Mouse (Mus musculus) granulocyte monocyte progenitor cell, adult 5-6 weeks (primary cell): ENCODE data around the gene Smim10l2a. TPM values are rescaled to one million over a fixed set of nuclear protein-coding genes. Genes with fewer than 3 reads are reported as not detected.

Experiments used
- ATAC-seq: replicated peaks from 2 replicates; pipeline ENCODE4 v1.8.0; 2016; ENCODE audit warnings: mild to moderate bottlenecking, moderate TSS enrichment, inconsistent platforms; ENCODE audit not compliant: poor library complexity, severe bottlenecking
- total RNA-seq, 2 experiments: library from RNA; stranded (forward) in 1 of 2; stranded (reverse) in 1 of 2; fragments of 200-712, 200-1000 nt in 1 of 2; fragments of >200 nt in 1 of 2; fragmentation: Nextera tagmentation in 1 of 2; gene quantifications; 2 replicates each; pipeline ENCODE4 v1.2.3; 2014 to 2017

The Smim10l2a gene
- total RNA-seq (2014; fragmentation: Nextera tagmentation) = 1.2 TPM in 2 replicates
- 0.46 and 0.82 TPM in 2 replicates for total RNA-seq (2017)

- ATAC-seq = peak; percentile 94
Observed at GRCm38 (mm10) chrX:56374431-56375128, at the start of gene Smim10l2a. Gene Smim10l2a (plus strand): TSS chrX:56374586.

DNA sequence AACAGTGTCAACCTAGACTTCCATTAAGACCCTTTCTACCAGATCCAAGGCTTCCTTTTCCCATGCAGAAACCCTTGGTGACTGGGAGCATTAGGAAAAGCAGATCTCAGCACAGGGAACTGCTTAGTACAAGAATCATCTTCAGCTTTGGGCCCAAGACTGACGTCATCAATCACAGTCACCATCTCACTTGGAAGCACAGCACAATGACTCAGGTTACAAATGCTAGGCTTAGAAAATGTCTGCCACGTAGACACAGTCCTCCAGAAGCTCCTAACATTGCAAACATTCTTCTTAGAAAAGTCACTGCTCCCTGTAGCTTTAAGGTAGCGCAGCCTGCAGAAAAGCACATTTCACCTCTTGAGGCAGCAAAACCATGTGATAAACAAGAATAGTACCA, 42.3 kb upstream of the Smim10l2a start:
- ATAC-seq = no peak

DNA sequence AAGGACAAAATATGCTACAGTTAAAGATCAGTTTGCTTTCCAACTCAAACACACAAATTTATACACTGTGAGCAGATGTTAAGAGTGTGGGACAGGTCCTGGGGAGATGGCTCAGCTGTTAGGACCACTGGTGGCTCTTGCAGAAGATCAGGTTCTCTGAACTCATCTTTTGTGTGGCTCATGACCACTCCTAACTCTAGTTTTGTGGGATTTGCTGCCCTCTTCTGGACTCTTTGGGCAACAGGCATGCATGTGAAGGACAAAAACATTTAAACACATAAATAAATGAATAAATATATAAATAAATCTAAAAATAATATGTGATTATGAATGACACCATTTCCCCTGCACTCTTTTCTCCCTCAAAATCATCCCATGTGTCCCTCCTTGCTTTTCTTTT, 34.1 kb upstream of the Smim10l2a start:
- peak; percentile 69 for ATAC-seq

DNA sequence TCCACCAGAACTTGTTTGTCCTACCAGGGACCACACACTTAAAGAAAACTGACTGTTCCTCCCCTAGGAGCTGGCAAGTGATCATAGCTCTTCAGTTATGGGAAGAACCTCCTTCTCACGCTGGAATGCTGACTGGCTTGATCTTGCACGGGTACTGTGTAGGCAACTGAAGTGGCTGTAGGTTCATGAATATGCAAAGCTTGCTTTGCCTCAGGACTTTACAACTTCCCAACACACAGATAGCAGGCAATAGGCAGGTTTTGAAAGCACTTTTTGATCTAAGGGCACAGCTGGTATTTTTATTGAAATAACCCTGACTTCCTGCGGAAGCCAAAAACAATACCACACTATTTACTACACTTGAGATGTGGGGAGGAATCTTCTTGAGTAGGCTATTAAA, 31.5 kb upstream of the Smim10l2a start:
- no peak for ATAC-seq

GRCm38 (mm10) chrX:56346176-56346931, 28.0 kb upstream of the Smim10l2a start, which contains the start of gene Zfp449:
Gene Zfp449 (plus strand): TSS chrX:56346400.
- peak; percentile 100 for ATAC-seq

DNA sequence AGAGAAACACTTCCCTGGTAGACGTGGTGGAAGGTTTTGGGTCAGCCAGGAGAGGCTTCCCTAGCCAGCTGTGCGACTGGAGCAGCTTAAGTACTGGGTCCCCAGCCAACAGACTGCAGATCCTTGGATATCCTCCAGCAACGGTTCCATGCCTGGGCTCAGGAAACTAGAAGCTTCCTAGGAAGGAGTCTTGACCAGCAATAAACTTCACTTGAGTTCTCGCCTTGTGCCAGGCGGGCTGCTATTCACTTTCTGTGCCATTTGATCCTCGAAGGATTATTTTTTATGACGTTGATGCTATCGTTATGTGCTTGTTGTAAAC, 27.5 kb upstream of the Smim10l2a start:
- no peak for ATAC-seq

GRCm38 (mm10) chrX:56380852-56381251, 6.5 kb downstream of the Smim10l2a start:
- ATAC-seq = no peak

DNA sequence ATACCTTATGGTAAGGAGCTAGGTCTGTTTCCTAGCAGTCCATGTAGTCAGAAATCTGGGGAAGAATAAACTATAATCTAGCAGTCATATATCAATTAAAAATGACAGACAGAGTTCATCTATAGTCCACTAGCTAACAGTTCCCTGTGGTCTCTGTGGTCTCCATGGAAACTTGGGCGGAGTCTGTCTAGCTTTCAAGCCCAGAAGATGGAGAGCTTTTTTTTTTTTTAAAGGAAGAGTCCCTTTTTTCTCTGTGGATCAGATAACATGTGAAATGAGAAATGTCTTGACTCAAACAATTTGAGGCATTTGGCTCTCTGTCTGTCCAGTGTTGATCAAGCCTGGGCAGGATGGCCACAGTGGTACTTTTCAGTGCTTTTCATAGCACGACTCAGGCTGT, 9.8 kb downstream of the Smim10l2a start:
- no peak for ATAC-seq

GRCm38 (mm10) chrX:56404646-56405045, 30.3 kb downstream of the Smim10l2a start:
- peak; percentile 78 for ATAC-seq

GRCm38 (mm10) chrX:56405482-56405881, 31.1 kb downstream of the Smim10l2a start:
- no peak for ATAC-seq

DNA sequence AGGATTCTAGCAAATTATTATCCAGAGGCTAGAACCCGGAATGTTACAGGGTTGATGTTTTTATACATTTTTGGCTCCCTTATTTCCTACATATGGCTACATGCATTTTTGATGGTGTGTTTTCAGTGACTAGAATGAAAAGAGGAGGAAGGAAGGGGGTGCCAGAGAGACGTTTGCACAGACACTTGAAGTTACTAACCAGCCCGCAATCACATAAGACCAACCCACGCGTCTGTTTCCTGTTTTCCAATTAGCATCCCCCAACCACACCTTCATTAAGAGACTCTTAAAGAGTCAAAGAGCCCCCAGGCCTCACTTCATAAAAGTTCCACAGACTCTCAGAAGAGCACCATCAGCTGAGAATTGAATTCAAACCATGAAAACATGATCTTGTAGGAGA, 31.7 kb downstream of the Smim10l2a start:
- peak; percentile 37; the same call in 1 of the 2 replicates for ATAC-seq

DNA sequence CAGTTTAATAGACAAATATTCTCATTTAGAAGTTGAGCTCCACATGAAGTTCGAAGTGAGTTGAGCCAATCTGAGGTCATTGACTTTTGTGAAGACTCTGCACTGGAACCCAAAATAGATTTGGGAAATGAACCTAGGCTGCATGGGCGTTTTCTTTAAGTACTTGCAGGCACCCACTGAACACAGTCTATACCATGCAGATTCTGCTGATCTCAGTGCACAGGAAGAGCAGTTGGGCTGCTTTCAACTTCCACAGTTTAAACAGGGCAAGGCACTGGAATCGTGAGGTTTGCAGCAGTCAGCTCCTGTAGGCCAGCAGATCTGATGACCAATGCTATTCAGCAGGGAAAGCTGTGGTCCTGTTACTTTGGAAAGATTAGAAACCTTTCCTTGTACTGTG, 41.9 kb downstream of the Smim10l2a start:
- peak; percentile 50 for ATAC-seq

DNA sequence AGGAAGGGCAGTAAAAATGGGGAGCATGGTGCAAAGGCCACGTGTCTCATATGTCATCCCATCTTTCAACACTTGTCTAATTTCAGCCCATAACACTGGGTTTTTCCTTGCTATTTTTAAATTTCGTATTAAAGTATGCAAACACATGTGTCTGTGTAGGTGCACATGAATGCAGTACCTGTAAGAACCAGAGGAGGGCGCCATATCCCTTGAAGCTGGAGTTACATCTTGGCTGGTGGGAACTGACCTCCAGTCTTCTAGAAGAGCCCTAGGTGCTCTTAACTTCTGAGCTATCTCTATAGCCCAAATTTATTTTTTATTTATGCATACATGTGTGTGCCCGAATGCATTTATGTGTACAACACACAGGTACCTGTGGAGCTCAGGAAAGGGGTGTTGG, 43.2 kb downstream of the Smim10l2a start:
- peak; percentile 58 for ATAC-seq

Other genes starting within 250 kb of the Smim10l2a start
- gene 3830403N18Rik, start 238.0 kb upstream of the Smim10l2a start, total RNA-seq (2014; fragmentation: Nextera tagmentation) = 6.0 and 7.0 TPM in 2 replicates
- 2.5 and 2.6 TPM in 2 replicates for gene 3830403N18Rik, start 238.0 kb upstream of the Smim10l2a start, total RNA-seq (2017)
- not detected in 2 replicates for gene Gm773, start 161.7 kb upstream of the Smim10l2a start, total RNA-seq (2014; fragmentation: Nextera tagmentation)
- not detected in 2 replicates for gene Gm773, start 161.7 kb upstream of the Smim10l2a start, total RNA-seq (2017)
- gene Zfp449, start 28.2 kb upstream of the Smim10l2a start, total RNA-seq (2014; fragmentation: Nextera tagmentation) = 1.2 and 4.4 TPM in 2 replicates
- gene Zfp449, start 28.2 kb upstream of the Smim10l2a start, total RNA-seq (2017) = 1.1 and 1.4 TPM in 2 replicates
- gene Gm2174, start 73.4 kb downstream of the Smim10l2a start, total RNA-seq (2014; fragmentation: Nextera tagmentation) = 1.9 TPM in 1 of 2 replicates, not detected in the other
- gene Gm2174, start 73.4 kb downstream of the Smim10l2a start, total RNA-seq (2017) = 30.0 and 112 TPM in 2 replicates
- 39.9 and 96.1 TPM in 2 replicates for gene Ints6l, start 80.3 kb downstream of the Smim10l2a start, total RNA-seq (2014; fragmentation: Nextera tagmentation)
- 48.0 and 62.4 TPM in 2 replicates for gene Ints6l, start 80.3 kb downstream of the Smim10l2a start, total RNA-seq (2017)
- not detected in 2 replicates for gene Gm10477, start 150.2 kb downstream of the Smim10l2a start, total RNA-seq (2014; fragmentation: Nextera tagmentation)
- gene Gm10477, start 150.2 kb downstream of the Smim10l2a start, total RNA-seq (2017) = not detected in 2 replicates
- not detected in 2 replicates for gene Gm648, start 175.0 kb downstream of the Smim10l2a start, total RNA-seq (2014; fragmentation: Nextera tagmentation)
- not detected in 2 replicates for gene Gm648, start 175.0 kb downstream of the Smim10l2a start, total RNA-seq (2017)
- gene Mmgt1, start 223.5 kb downstream of the Smim10l2a start, total RNA-seq (2014; fragmentation: Nextera tagmentation) = 22.8 and 27.3 TPM in 2 replicates
- 23.0 and 28.5 TPM in 2 replicates for gene Mmgt1, start 223.5 kb downstream of the Smim10l2a start, total RNA-seq (2017)
- 3.4 and 7.6 TPM in 2 replicates for gene Slc9a6, start 235.2 kb downstream of the Smim10l2a start, total RNA-seq (2014; fragmentation: Nextera tagmentation)
- gene Slc9a6, start 235.2 kb downstream of the Smim10l2a start, total RNA-seq (2017) = 11.4 and 11.6 TPM in 2 replicates